Comparison of ENCODE assay signal across 8 mouse cellular contexts in genomic region chr8:124633001-124633703, GRCm38 (mm10). TPM values are rescaled to one million over a fixed set of nuclear protein-coding genes. Genes with fewer than 3 reads are reported as not detected.
A peak's percentile ranks its signal among the peaks of the same experiment; 100 is the strongest.
DNase-seq lines count a peak whose midpoint lies in the region; ATAC-seq lines count a peak whose summit lies in the region.

No protein-coding gene starts in this region.

- no peak overlapping the region for H3K4me2 ChIP-seq in heart, embryonic 13.5 days

- WGBS in heart, embryonic 13.5 days: 46% methylated on average over 14 of the region's 14 CpGs

- peak overlapping the region; percentile 25; the same call in 1 of the 2 replicates for H3K9ac ChIP-seq in heart, embryonic 13.5 days

- H3K9me3 ChIP-seq in heart, embryonic 13.5 days: no peaks in the 10 kb centered on the region

- peak overlapping the region; percentile 89 for H3K27ac ChIP-seq in heart, embryonic 13.5 days (replicated peaks)

- peak; percentile 63 to 83 for DNase-seq in adrenal gland, adult (ENCODE audit: inconsistent age in 2 of 2, low spot score in 1 of 2)
- no peak for DNase-seq in adrenal gland, postnatal 4 days (ENCODE audit: low spot score in 2 of 2)
- DNase-seq in cerebellum, adult 9-10 months: peak; percentile 57
- DNase-seq in kidney, postnatal 36 days: peak; percentile 61 to 68
- peak; percentile 61 to 77 for DNase-seq in right cerebral cortex, postnatal 10 days (ENCODE audit: low spot score in 2 of 2)
- no peak for DNase-seq in retina, embryonic 14.5 days (ENCODE audit: low spot score)

- H3K4me3 ChIP-seq in heart, embryonic 13.5 days: no peak overlapping the region

- peaks cover 49% of the 10 kb centered on the region for H3K4me1 ChIP-seq in heart, embryonic 13.5 days

- no peaks in the 10 kb centered on the region for H3K27me3 ChIP-seq in heart, embryonic 13.5 days (replicated peaks)

- H3K36me3 ChIP-seq in heart, embryonic 13.5 days: peaks cover 37% of the 10 kb centered on the region

- ATAC-seq in heart, embryonic 13.5 days (ENCODE audit: extremely low read depth, insufficient number of reproducible peaks, low FRiP score, low TSS enrichment): peak; percentile 20; the same call in 1 of the 2 replicates
- ATAC-seq in erythroblast, adult 5-6 weeks (replicated peaks; ENCODE audit: low FRiP score, poor library complexity, severe bottlenecking): no peak

RNA-seq across cellular contexts. Expression of gene 2310022B05Rik, which starts 30.0 kb away (rescaled TPM):
- total RNA-seq in adrenal gland, postnatal 4 days (2021): 10 to 100 TPM; 75.8 to 77.2 TPM
- polyA plus RNA-seq in heart, embryonic 13.5 days (2015; fragmentation: Nextera tagmentation; extraction: Ambion mirVana): 37.8 TPM in 2 replicates
- total RNA-seq in erythroblast, adult 5-6 weeks (2015; ENCODE audit: low replicate concordance): 16.5 and 19.0 TPM in 2 replicates
- 9.8 and 16.9 TPM in 2 replicates for total RNA-seq in erythroblast, adult 5-6 weeks (2017; ENCODE audit: low replicate concordance)

RNA-seq across cellular contexts. Expression of gene Capn9, which starts 57.2 kb away (rescaled TPM):
- under 1 TPM; 0.23 to 0.59 TPM for total RNA-seq in adrenal gland, postnatal 4 days (2021)
- polyA plus RNA-seq in heart, embryonic 13.5 days (2015; fragmentation: Nextera tagmentation; extraction: Ambion mirVana): 0.08 and 0.69 TPM in 2 replicates
- total RNA-seq in erythroblast, adult 5-6 weeks (2015; ENCODE audit: low replicate concordance): not detected in 2 replicates
- not detected in 2 replicates for total RNA-seq in erythroblast, adult 5-6 weeks (2017; ENCODE audit: low replicate concordance)

Comparison
In these comparisons a context has a peak if more than half of its experiments do, and no peak if none do; other contexts are left out.
1. DNase-seq: peak in adrenal gland, adult (2 of 2), cerebellum, adult 9-10 months (single experiment), kidney, postnatal 36 days (2 of 2) and right cerebral cortex, postnatal 10 days (2 of 2); none in adrenal gland, postnatal 4 days (0 of 2) and retina, embryonic 14.5 days (single experiment).